Mouse (Mus musculus) kidney, adult 2 months (tissue): ENCODE measurements at regions not wholly inside any gene's neighbourhood (a gene's known extent, or its start where the extent isn't known, plus 50 kb on each side); places are given as distances from the start of the nearest gene placed in this dataset.

ENCODE experiments used
- CTCF ChIP-seq: fragments of 200-500 bp; conservative IDR thresholded peaks from 2 replicates; pipeline ENCODE4 v1.5.1; 2011; ENCODE audit warnings: low read depth, mild to moderate bottlenecking, control low read depth, low read length, moderate library complexity, mixed read lengths; ENCODE audit not compliant: insufficient read depth, insufficient read length
- POLR2A ChIP-seq: fragments of 200-500 bp; IDR thresholded peaks from one replicate; pipeline ENCODE4 v1.6.1; 2011; ENCODE audit warnings: low read depth, low read length, control low read depth

DNA sequence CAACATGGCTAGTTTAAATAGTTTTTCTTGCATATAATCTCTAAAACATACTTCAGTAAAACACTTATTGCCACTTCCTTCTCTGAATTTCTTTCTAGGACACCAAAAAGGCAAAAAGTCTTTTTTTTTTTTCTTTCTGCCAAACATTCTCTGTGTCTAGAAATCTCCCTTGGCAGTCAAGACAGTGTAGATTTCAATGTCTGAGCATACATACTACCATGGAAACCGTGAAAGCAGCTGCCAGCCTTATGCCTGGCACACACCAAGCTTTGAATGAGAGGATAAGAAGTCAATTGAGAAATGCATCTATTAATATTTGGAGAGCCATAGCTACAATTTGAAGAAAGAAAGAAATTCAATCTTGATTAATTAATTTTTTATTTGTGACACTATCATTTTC lies 95.1 kb upstream of the Col3a1 start:
- no peak for TF ChIP-seq CTCF
- no peak for TF ChIP-seq POLR2A
